Mouse (Mus musculus) v-Abl transformed pro-B cells (cell line): ENCODE data around the gene Ubac2.

Experiments used
- in situ Hi-C, 2 experiments: fragments of 400-800 bp; cut with MboI; formaldehyde crosslinking; loops; one replicate each; pipeline ENCODE4 v1.15.1; 2025; ENCODE audit not compliant: unreplicated experiment in 2 of 2

Gene Ubac2

DNA sequence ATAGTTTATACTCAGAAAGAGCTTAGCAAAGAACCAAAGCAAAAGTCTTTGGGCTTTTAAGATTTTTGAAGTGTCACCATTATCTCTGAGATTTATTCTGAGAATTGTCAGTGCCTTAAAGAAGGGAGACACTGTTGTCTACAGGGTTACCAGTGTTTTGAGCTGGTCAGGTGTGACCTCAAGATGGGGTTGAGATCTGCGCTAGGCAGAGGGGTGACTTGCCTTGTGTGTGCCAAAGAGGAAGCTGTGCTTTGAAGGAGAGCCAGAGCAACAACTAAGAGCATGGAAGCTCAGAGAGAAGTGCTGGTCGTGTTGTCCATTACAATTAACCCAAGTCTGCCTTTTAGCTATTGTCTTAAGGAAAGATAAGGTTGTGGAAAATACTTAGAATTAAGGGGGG lies 82.1 kb downstream of the Ubac2 start:
- in situ Hi-C loops, result no loop called here

DNA sequence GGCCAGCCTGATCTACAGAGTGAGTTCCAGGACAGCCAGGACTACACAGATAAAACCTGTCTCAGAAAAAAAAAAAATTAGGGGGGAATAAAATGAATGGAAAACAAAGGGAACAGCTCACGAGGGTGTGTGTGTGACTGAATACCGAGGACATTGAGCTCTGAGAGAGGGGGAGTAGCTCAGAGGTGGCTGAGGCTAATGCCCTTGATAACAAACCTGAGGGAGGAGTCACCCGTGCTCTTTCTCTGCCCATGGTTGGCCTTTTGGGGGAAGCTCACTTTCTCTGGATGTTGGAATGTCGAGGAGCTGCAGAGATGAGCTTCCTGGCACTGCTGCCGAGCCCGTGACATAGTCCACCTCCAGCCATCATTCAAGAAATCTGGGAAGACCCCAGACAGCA lies 82.6 kb downstream of the Ubac2 start:
- in situ Hi-C loops, result no loop called here

DNA sequence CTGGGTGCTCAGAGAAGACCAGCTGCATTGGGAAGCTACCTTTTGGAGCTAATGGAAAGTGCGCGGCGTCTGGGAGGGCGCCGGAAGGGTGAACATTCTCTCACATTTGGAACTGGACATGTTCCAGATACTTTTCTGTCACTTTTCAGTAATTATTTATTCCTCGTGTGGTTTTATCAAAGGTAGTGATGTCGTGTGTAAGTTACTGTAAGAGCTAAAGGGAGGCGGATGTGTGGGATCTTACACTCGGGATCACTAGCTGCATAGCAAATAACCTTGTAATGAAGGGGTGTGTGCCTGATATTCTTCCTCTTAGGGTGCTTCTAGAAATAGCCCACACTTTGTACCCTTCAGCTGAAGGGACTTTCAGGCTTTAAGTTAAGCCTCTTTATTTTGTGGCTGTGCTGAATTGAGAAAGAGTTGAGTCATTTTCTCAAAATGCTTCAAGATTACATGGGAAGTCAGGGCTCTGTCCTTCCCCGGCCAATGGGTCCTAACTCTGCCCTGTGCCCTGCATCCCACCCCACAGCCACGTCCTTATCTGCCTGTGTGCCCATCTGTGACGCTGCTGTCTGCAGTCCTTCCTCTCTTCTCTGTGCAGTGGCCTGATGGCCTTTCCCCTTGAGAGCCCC lies 83.2 kb downstream of the Ubac2 start:
- in situ Hi-C loops, result no loop called here

DNA sequence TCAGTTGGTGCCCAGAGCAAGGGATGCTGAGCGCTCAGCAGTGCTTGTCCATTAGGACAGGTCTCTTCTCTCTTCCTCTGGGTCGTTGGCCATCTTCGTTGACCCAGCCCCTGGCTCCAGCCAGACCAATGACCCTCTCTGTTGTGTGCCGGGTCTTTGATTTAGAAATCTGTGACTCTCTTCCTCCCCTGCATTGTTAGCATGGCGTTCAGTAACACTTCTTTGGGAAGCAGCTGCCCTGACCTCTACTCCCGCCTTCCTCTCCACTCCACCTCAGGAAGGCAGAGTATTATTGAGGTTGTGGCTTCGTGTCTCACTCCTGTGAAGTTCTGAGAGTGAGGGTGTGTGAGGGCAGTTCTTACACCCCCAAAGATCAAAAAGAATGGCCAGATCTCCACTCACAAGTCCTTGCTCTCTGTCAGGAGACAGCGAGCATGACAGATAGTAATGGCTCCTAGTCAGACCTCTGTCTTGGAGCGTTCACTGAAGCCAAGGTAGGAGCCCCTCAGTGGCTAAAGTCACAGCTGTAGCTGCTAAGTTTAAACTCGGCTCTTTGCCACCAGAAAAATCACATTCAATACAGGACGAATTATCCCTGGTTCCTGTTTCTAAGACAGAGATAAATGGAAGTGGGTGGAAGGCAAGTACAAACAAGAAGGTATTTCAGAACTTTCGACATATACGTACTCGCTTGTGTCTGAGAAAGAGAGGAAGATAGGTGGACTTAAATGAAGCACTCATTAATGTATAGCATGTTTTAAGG lies 83.9 kb downstream of the Ubac2 start:
- in situ Hi-C loops, result no loop called here

DNA sequence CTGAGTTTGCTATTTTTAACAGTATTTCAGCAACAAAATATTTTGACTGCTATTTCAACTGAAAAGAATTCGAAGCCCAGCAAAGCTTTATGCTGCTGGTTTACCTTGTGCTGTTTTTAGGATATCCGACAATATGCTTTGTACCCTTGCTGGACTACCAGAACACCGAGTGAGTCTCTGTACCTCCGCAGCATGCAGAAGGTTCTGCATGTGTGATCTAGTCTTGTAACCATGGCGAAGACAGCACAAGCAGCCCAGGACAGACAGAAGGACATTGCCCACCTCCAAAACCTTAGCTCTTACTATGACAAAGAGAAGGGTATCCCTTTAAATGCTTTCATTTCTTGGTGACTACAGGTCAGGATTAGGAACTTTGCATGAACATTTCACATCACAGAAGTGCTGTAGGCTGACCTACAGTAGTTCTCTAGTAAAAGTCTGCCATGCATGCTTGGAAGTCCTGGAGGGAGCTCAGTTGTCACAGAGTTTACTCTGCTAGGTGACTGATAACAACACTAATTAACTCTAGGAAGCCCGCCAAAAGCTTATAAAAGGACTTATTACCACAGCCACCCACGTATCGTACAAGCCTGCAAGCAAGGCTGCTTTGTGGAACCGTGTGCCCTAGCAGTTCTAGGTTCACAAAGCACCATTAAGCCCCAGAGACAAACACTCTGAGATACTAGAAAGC lies 85.0 kb downstream of the Ubac2 start:
- in situ Hi-C loops, result no loop called here

DNA sequence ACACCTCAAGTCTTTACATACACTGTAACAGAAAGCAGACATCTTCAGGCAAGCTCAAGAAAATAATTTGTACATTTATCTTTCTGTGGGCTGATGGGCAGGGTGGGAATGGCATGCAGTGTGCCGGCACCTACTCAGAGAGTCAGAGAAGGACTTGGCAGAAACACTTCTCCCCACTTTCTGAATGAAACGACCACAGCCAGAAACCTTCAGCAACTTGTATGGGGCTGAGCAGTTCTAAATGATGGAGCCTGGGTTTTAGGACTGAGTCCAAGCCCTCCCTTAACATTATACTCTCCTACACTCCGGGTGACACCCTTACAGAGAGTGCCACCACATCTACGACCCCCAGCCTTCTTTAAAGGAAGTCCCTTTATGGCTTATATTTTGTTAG lies 85.5 kb downstream of the Ubac2 start:
- in situ Hi-C loops, result no loop called here

DNA sequence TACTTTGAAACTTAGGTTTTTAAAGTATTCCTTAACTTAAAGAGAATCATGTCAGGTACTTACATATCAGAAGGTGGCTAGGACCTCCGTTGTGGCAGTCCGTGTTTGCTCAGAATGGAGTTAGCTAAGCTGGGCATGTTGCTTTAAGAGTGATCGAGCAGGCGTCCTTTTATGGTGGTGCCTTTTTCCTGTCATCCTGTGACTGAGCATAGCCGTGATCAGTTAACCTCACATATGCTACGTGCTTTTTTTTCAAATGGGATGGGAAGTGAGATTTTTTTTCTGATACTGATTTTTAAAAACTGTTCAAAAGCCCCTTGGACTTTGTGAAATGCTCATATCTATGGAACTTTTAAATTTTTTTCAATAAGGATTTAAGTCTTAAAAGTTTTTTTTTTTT lies 86.6 kb downstream of the Ubac2 start, which contains the start of gene Gpr183:
TSS of gene Gpr183 (minus strand) at position 206 of the 400 bp plus-strand sequence.
- in situ Hi-C loops, result no loop called here

DNA sequence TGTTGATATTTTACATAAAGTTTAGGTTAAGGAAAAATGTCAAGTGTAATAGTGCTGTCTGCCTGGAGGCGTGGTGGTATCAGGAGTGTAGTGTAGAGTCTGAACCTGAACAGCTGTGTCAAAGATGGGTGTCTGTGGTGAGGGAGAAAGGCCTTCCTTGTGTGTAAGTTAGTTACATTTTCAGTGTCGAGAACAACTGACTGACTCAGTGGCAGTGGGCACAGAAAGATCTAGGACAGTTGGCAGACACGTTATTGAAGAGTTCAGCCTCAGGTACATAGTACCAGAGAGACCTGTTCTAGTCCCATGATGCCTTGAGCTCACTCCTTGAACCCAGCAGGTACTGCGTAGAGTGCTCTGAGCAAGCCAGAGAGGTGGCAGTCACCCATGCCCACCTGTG lies 87.0 kb downstream of the Ubac2 start:
- in situ Hi-C loops, result no loop called here

DNA sequence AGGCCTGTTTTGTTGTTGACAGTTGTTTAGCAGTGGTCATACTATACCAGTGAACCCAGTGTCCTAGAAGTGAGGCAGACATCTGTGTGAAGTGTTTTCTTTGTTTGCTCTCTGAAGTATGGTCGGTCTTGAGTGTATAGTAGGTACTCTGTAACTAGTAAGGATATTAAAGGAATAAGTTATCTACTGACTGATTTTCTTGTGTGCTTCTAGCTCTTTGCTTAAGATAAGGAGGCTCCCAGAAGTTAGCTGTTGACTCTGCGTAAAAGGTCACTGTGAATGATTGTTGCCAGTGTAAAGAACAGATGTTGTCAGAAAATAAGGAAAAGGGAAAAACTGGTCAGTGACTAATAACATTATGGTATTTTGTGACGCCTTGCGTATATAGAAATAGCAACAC lies 88.7 kb downstream of the Ubac2 start:
- in situ Hi-C loops, result no loop called here

DNA sequence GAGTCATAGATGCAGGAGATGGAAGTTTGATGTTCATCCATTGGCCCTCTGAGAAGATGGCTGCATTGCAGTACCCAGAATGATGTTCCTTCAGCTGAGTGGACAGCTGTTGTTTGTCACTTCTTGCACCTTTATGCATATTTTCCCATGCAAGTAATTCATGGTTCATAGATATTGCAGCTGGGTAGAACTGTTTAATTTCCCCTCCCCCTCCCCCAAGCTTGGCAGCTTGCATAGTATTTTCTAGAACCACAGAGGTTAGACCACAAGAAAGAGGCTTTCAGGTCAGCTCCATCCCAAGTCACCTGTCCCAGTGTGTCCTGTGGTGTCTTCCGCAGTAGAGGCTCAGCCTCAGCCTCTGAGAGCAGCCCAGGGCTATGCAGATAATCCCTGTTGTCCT lies 92.0 kb downstream of the Ubac2 start:
- in situ Hi-C loops, result no loop called here

DNA sequence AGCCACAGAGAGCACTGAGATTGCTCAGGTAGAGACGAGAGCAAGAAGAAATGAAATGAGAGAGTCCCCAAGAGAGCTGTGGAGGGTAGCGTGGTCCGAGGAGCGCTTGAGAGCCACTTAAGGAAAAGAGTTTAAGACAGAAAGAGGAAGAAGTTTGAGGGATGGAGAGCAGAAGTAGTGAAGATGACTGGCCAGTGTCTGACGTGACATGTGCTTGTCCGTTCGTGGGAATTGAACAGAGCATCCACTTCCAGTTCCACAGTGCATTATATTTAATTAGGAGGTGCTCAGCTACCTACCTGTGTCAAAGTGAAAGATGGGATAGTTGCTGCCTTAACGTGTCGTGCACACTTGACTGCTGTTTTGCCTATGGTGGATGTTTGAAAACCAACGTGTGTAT lies 94.7 kb downstream of the Ubac2 start:
- in situ Hi-C loops, result no loop called here

DNA sequence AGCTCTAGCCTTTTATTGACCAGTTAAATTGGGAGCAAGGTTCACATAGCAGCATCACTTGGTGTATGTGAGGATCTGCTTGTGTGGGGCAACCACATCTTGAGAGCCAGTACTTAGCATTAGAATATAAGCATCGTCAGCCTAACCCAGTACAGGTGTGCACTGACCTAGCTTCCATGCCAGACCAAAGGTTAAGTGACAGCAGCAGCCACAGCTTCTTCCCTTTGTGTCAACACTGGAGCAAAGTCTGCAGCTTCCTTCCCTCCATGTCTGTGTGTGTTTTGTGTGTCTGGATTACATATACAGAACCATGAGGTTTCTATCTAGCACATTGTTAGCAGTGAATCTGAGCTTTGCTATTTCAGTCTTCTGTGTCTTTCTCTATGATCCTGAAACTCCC lies 103.1 kb downstream of the Ubac2 start:
- in situ Hi-C loops, result no loop called here

DNA sequence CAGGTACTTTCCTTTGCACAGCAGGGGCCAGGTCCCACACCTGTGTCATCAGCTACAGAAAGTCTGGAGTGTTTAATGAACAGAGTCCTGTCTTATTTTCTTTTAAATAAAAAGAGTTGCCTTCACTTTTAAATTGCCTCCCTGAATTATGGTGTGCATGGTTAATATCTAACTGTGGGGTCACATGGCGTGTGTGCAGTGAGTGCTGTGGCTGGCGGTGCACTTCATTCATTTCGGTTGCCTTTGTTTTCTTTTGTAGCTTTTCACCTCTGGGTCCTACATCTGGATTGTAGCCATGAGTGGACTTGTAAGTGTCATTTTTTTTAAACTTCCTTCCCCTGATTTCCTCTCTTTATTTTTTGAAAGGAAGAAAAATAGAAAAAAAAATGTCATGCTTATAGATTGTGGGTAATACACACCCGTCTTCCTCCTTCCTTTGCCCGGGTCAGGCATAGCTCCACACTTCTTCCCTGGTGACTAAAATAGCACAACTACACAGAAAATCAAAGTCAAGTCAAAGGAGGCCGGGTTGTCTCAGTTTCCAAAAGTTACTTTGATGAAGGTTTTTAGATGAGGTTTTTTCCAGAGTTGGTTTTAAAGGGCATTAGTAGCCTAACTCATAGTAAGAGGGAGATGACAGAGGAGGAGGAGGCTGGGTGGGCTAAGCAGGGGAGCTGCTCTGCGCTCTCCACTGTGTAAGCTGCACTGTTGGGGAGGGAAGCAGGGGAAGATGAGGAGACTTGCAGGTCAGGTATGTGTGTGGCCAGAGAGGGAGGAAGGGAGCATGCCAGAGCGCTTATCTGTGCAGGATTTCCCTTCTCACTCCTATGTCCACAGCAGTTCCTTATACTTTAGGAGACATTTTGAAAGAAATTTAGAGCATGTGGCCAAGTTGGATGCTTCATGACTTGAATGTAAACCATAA lies 104.9 kb downstream of the Ubac2 start:
- in situ Hi-C loops, result no loop called here

DNA sequence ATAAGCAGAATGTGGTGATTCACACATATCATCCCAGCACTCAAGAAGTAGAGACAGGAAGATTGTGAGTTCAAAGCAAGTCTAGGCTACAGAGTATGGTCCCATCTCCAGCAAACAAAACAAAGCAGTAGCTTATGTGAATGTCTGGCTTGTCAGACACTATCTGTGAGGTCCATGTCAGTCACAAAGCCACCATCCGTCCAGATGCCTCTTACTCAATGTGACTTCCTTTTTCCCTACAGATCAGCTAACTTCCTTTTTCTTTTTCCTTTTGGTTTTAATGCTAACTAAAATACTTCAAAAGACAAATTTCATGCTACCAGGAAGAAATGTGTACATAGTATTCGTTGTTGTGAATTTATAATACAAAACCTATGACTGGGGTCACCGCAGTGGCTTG lies 107.1 kb downstream of the Ubac2 start:
- in situ Hi-C loops, result loop anchor here in 1 of 2 experiments (5.0 kb wide), 1 partner anchor 48 kb away; no protein-coding TSS in a partner anchor

DNA sequence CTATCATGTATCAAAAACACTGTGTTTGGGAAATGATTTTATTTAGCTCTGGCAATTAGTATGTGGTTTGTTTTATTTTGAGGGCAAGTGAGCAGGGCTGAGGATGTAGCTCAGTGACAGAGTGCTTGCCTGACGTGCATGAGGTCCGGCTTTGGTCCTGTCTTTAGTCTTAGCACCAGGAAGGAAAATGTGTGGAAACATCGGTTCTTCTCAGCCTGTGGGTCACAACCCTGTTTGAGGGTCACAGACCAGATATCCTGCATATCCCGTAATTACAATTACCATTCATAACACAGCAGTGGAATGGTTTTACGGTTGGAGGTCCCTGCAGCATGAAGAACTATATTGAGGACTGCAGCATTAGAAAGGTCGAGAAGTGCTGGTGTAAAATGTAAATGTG lies 107.6 kb downstream of the Ubac2 start:
- in situ Hi-C loops, result loop anchor here in 1 of 2 experiments (5.0 kb wide), 1 partner anchor 49 kb away; no protein-coding TSS in a partner anchor

DNA sequence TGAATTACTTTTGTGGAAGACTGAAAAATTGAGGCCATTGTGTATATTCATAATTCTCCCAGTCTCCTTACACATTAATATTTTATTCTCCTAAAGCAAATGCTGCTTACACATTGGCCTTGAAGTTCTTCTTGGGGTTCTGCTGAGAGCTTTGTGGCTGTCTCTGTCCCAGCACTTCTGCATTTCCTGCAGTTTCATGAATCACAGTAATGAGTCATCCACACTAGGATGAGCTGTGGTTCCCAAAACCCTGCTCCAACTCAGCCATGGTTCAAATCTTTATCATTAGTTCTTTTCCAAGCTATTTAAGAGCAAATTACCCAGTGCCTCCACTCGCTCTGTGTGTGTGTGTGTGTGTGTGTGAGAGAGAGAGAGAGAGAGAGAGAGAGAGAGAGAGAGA lies 108.9 kb downstream of the Ubac2 start:
- in situ Hi-C loops, result loop anchor here in 1 of 2 experiments (5.0 kb wide), 1 partner anchor 50 kb away; no protein-coding TSS in a partner anchor

DNA sequence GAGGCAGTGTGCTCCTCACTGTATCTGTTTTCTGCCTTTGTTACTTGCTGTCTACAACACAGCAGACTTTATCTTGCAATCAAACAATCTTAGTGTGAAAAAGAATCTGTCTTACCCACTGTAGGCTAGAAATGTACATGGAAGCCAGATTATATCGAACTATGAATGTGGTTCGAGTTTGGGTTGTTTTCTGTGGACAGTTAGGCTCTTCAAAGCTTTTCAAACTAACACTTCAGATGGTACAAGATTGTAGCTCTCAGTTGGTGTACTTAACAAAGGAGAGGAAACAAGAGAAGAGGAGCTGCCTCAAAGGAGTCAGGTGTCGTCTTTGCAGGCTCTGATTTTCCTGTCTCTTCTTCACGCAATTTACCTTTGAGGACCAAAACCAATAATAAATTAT lies 109.3 kb downstream of the Ubac2 start:
- in situ Hi-C loops, result loop anchor here in 1 of 2 experiments (5.0 kb wide), 1 partner anchor 50 kb away; no protein-coding TSS in a partner anchor

DNA sequence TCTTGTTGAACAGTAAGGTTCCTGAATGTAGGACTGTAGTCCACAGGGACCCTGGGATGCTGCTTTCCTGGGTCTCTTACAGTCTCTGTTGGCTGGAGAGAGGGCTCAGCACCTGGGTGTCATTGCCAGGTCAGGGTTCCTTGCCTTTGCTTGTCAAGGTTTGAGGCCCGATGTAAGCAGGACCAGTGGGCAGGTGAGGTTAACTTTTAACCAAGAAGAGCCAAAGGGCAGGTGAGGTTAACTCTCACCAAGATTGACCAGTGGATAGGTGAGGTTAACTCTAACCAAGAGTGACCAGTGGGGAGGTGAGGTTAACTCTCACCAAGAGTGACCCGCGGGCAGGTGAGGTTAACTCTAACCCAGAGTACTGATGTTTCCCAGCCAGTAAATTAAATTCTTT lies 110.9 kb downstream of the Ubac2 start:
- in situ Hi-C loops, result loop anchor here in 1 of 2 experiments (5.0 kb wide), 1 partner anchor 52 kb away; no protein-coding TSS in a partner anchor

DNA sequence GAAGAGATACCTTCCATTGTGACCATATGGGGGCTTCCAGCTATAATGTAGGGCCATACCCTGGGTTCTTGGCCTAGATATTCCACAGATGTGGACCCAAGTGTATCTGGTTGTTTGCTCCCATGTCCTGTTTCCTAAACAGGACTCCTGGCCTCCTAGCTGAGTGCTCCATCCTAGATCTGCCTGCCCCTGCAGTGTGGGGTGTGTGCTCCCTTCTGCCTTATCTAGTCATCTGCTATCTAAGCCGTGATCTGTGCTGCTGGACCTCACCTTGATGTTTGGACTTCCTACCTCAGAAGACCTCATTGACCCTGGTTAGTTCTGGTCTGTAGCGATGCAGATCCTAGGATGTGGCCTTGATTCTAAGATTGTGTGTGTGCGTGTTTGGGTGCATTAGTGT lies 111.4 kb downstream of the Ubac2 start:
- in situ Hi-C loops, result loop anchor here in 1 of 2 experiments (5.0 kb wide), 1 partner anchor 53 kb away; no protein-coding TSS in a partner anchor

DNA sequence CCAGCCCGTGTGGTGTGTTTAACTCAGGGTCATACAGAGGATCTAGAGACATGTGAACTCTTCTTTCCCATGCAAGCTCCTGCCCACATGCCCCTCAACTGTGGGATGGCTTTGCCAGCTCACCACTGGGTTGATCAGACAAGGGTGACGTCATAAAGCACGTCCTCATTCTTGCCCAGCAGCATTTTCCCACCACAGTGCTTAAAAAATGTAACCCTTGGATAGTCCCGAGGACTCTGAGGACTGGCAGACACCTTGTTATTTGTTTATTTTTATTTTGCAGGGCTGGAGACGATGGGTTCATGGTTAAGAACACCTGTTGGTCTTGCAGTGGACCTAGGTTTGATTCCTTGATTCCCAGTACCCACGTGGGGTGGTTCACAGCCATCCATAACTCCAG lies 112.5 kb downstream of the Ubac2 start:
- in situ Hi-C loops, result no loop called here
